Mouse (Mus musculus): Measurements from ENCODE around the gene Acox2.
A peak's percentile ranks its signal among the peaks of the same experiment; 100 is the strongest.

Gene Acox2

GRCm38 (mm10) chr14:8250141-8250871 is 8.8 kb downstream of the Acox2 start:
- no peak for DNase-seq (ENCODE audit: extremely low spot score, low spot score)

- DNase-seq (ENCODE audit: extremely low spot score, low spot score): no peak
These were observed 9.9 kb downstream of the Acox2 start for GRCm38 (mm10) chr14:8249206-8249605.

- no peak for DNase-seq (ENCODE audit: extremely low spot score, low spot score)
These were observed 12.3 kb downstream of the Acox2 start for GRCm38 (mm10) chr14:8246878-8247277.

GRCm38 (mm10) chr14:8244211-8244611 is 14.9 kb downstream of the Acox2 start:
- DNase-seq (ENCODE audit: extremely low spot score, low spot score): no peak

GRCm38 (mm10) chr14:8243136-8243888 is 15.8 kb downstream of the Acox2 start:
- peak; percentile 11 for DNase-seq (ENCODE audit: extremely low spot score, low spot score)

- DNase-seq (ENCODE audit: extremely low spot score, low spot score): peak; percentile 19
These were observed 16.7 kb downstream of the Acox2 start for GRCm38 (mm10) chr14:8242388-8242920.

- DNase-seq (ENCODE audit: extremely low spot score, low spot score): no peak
These were observed 17.3 kb downstream of the Acox2 start for GRCm38 (mm10) chr14:8241816-8242215.

GRCm38 (mm10) chr14:8233252-8233651 is 25.9 kb downstream of the Acox2 start:
- no peak for DNase-seq (ENCODE audit: extremely low spot score, low spot score)

GRCm38 (mm10) chr14:8232155-8232910 is 26.8 kb downstream of the Acox2 start:
- no peak for DNase-seq (ENCODE audit: extremely low spot score, low spot score)

GRCm38 (mm10) chr14:8229367-8230019 is 29.7 kb downstream of the Acox2 start:
- no peak for DNase-seq (ENCODE audit: extremely low spot score, low spot score)

- no peak for DNase-seq (ENCODE audit: extremely low spot score, low spot score)
These were observed 34.3 kb downstream of the Acox2 start for GRCm38 (mm10) chr14:8224805-8225204.

GRCm38 (mm10) chr14:8223506-8224293 is 35.5 kb downstream of the Acox2 start:
- DNase-seq (ENCODE audit: extremely low spot score, low spot score): no peak

GRCm38 (mm10) chr14:8222561-8222960 is 36.6 kb downstream of the Acox2 start:
- DNase-seq (ENCODE audit: extremely low spot score, low spot score): no peak

GRCm38 (mm10) chr14:8220912-8221311 is 38.2 kb downstream of the Acox2 start:
- DNase-seq (ENCODE audit: extremely low spot score, low spot score): no peak

- no peak for DNase-seq (ENCODE audit: extremely low spot score, low spot score)
These were observed 38.8 kb downstream of the Acox2 start for GRCm38 (mm10) chr14:8220306-8220705.

GRCm38 (mm10) chr14:8219876-8220275 is 39.3 kb downstream of the Acox2 start:
- no peak for DNase-seq (ENCODE audit: extremely low spot score, low spot score)

GRCm38 (mm10) chr14:8218730-8219380 is 40.3 kb downstream of the Acox2 start:
- peak; percentile 44 for DNase-seq (ENCODE audit: extremely low spot score, low spot score)

- DNase-seq (ENCODE audit: extremely low spot score, low spot score): no peak
These were observed 40.9 kb downstream of the Acox2 start for GRCm38 (mm10) chr14:8218238-8218637.

- DNase-seq (ENCODE audit: extremely low spot score, low spot score): no peak
These were observed 43.1 kb downstream of the Acox2 start for GRCm38 (mm10) chr14:8216100-8216499.

- DNase-seq (ENCODE audit: extremely low spot score, low spot score): peak; percentile 40
These were observed 43.9 kb downstream of the Acox2 start for GRCm38 (mm10) chr14:8215208-8215778.
